Mouse (Mus musculus): ENCODE measurements around the gene Siglece. TPM values are rescaled to one million over a fixed set of nuclear protein-coding genes. Genes with fewer than 3 reads are reported as not detected.
A peak's percentile ranks its signal among the peaks of the same experiment; 100 is the strongest.

The Siglece gene
- total RNA-seq, 1 experiment from 2014 or later: 136 TPM

- peak; percentile 78 for ATAC-seq (ENCODE audit: extremely low read depth, insufficient number of reproducible peaks, low FRiP score, poor library complexity, severe bottlenecking)
These were observed 23.8 kb downstream of the Siglece start for GRCm38 (mm10) chr7:43636194-43636593.

- no peak for ATAC-seq (ENCODE audit: extremely low read depth, insufficient number of reproducible peaks, low FRiP score, poor library complexity, severe bottlenecking)
These were observed 25.5 kb downstream of the Siglece start, which contains the start of gene Ceacam18 for GRCm38 (mm10) chr7:43634500-43634899. Gene Ceacam18 (plus strand): TSS chr7:43634707.

GRCm38 (mm10) chr7:43633940-43634339 is 26.0 kb downstream of the Siglece start:
- no peak for ATAC-seq (ENCODE audit: extremely low read depth, insufficient number of reproducible peaks, low FRiP score, poor library complexity, severe bottlenecking)

- no peak for ATAC-seq (ENCODE audit: extremely low read depth, insufficient number of reproducible peaks, low FRiP score, poor library complexity, severe bottlenecking)
These were observed 34.1 kb downstream of the Siglece start for GRCm38 (mm10) chr7:43625794-43626422.

GRCm38 (mm10) chr7:43625065-43625464 is 34.9 kb downstream of the Siglece start:
- no peak for ATAC-seq (ENCODE audit: extremely low read depth, insufficient number of reproducible peaks, low FRiP score, poor library complexity, severe bottlenecking)

DNA sequence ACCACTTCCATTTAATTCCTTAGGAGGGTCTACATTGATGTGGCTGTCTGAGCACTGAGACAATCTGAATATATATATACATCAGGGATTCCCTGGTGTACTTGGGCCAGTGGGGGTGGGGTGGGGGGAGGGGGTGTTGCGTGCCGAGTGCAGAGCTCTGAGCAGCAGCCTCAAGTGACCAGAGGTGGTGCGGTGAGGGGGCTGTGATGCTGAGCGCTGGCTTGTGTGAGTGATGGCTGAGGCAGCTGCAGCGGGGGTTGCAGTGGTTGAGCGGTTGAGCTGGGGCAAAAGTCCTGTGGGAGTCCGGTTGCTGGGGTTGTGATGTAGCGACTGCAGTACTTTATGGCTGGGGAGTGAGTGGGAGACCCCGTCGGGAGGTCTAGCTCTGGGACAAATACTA is 36.1 kb downstream of the Siglece start:
- ATAC-seq (ENCODE audit: extremely low read depth, insufficient number of reproducible peaks, low FRiP score, poor library complexity, severe bottlenecking): no peak

GRCm38 (mm10) chr7:43622927-43623326 is 37.0 kb downstream of the Siglece start:
- no peak for ATAC-seq (ENCODE audit: extremely low read depth, insufficient number of reproducible peaks, low FRiP score, poor library complexity, severe bottlenecking)

DNA sequence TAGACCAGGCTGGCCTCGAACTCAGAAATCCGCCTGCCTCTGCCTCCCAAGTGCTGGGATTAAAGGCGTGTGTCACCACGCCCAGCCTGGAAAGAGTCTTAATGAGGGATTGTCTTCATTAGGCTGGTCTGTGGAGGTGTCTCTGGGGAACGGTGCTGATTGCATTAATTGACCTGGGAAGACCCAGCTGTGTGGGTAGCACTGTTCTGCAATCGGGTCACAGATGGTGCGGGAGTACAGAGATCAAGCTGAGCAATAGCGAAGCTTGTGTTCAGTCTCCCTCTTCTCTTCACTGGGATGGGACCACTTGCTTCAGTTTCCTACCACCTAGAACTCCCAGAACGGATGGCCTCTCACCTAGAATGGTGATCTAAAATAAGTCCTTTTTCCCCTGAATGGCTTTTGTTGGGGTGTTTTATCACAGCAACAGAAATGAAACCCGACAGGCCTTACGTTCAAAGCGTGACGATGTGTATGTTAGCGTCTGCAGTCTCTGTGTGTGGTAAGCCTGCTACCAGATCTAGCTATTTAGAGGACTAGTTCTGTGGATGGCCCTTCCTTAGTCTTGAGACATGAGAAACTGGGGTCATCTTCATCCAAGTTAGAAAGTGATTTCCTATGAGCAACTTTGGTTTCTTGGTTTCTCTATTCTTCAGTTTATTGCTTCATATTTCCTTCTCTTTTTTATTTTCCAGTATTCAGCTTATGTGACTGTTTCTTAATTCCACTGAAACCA is 46.0 kb downstream of the Siglece start:
- no peak for ATAC-seq (ENCODE audit: extremely low read depth, insufficient number of reproducible peaks, low FRiP score, poor library complexity, severe bottlenecking)

DNA sequence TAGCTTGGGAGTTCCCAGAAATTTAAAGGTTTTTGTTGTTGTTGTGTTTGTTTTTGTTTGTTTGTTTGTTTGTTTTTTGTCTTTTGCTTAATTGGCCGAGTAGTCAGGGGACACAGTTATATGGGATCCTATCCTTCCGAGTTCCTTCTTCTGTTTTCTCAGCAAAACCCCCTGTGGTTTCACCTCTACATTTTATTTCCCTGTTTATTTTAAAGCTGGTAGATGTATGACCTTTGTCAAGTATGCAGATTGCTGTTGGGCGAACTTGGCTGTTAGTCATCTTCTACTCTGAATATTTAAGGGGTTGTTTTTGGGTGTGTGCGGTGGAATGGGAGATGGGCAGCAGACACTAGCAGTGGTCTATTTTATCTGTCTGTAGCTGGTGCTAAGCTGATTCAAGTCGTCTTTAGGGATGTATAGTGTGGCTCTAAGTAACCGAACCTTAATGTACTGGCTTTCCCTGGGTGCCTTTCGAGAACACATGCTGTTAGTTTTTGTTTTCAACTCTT is 51.6 kb downstream of the Siglece start:
- ATAC-seq (ENCODE audit: extremely low read depth, insufficient number of reproducible peaks, low FRiP score, poor library complexity, severe bottlenecking): no peak

- peak; percentile 21; the same call in 1 of the 2 replicates for ATAC-seq (ENCODE audit: extremely low read depth, insufficient number of reproducible peaks, low FRiP score, poor library complexity, severe bottlenecking)
These were observed 52.1 kb downstream of the Siglece start for GRCm38 (mm10) chr7:43607743-43608287.

GRCm38 (mm10) chr7:43606896-43607742 is 52.8 kb downstream of the Siglece start, which contains the start of gene Zfp819:
Gene Zfp819 (plus strand): TSS chr7:43607169.
- ATAC-seq (ENCODE audit: extremely low read depth, insufficient number of reproducible peaks, low FRiP score, poor library complexity, severe bottlenecking): peak; percentile 67; the same call in 1 of the 2 replicates

DNA sequence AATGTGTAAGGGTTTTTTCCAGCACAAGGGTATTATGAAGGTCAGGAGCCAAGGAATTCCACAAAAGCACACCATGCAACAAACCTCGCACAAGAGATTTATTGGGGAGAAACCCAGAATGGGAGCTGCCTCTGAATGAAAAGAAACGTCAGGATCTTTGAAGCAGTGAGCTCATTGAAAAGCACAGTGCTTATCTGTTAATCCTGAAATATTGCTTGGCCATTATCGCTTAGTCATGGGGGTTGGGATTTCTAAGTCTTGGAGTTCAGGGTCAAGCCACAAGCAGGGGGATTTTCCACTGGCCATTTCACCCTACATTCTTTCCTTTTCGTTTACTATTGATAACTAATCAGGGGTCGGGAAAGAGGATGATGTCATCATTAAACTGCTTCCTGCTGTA is 58.1 kb downstream of the Siglece start:
- no peak for ATAC-seq (ENCODE audit: extremely low read depth, insufficient number of reproducible peaks, low FRiP score, poor library complexity, severe bottlenecking)

Other genes starting within 250 kb of the Siglece start
- gene Lim2, start 232.5 kb downstream of the Siglece start, total RNA-seq (2017): not detected in 2 replicates
- gene Nkg7, start 223.1 kb downstream of the Siglece start, total RNA-seq (2017): 10.7 and 13.1 TPM in 2 replicates
- not detected in 2 replicates for gene Cldnd2, start 219.4 kb downstream of the Siglece start, total RNA-seq (2017)
- gene Etfb, start 216.1 kb downstream of the Siglece start, total RNA-seq (2017): 36.3 and 42.4 TPM in 2 replicates
- not detected in 2 replicates for gene Gm45233, start 216.0 kb downstream of the Siglece start, total RNA-seq (2017)
- gene Vsig10l, start 197.0 kb downstream of the Siglece start, total RNA-seq (2017): 11.4 and 17.1 TPM in 2 replicates
- gene Iglon5, start 170.1 kb downstream of the Siglece start, total RNA-seq (2017): not detected in 2 replicates
- gene 4931406B18Rik, start 154.2 kb downstream of the Siglece start, total RNA-seq (2017): 1.9 and 2.1 TPM in 2 replicates
- 246 and 256 TPM in 2 replicates for gene Cd33, start 115.7 kb downstream of the Siglece start, total RNA-seq (2017)
- gene Zfp658, start 97.9 kb downstream of the Siglece start, total RNA-seq (2017): 3.3 and 3.7 TPM in 2 replicates
- gene Zfp719, start 80.6 kb downstream of the Siglece start, total RNA-seq (2017): 9.1 and 9.7 TPM in 2 replicates
- gene Zfp819, start 53.0 kb downstream of the Siglece start, total RNA-seq (2017): 0.23 and 1.6 TPM in 2 replicates
- gene Ceacam18, start 25.5 kb downstream of the Siglece start, total RNA-seq (2017): 1.0 TPM in 1 of 2 replicates, not detected in the other
- 1.9 and 2.8 TPM in 2 replicates for gene Ctu1, start 11.9 kb upstream of the Siglece start, total RNA-seq (2017)
- not detected in 2 replicates for gene Klk14, start 30.3 kb upstream of the Siglece start, total RNA-seq (2017)
- gene Klk13, start 52.4 kb upstream of the Siglece start, total RNA-seq (2017): not detected in 2 replicates
- gene Klk12, start 108.7 kb upstream of the Siglece start, total RNA-seq (2017): not detected in 2 replicates
- gene Klk11, start 114.4 kb upstream of the Siglece start, total RNA-seq (2017): not detected in 2 replicates
- gene Klk10, start 120.9 kb upstream of the Siglece start, total RNA-seq (2017): 0.35 TPM in 1 of 2 replicates, not detected in the other
- gene Klk9, start 131.7 kb upstream of the Siglece start, total RNA-seq (2017): not detected in 2 replicates
- gene Klk8, start 137.4 kb upstream of the Siglece start, total RNA-seq (2017): 4.1 TPM in 2 replicates
- not detected in 2 replicates for gene Klk7, start 151.1 kb upstream of the Siglece start, total RNA-seq (2017)
- gene Klk6, start 164.3 kb upstream of the Siglece start, total RNA-seq (2017): not detected in 2 replicates
- gene Klk5, start 181.8 kb upstream of the Siglece start, total RNA-seq (2017): not detected in 2 replicates
- not detected in 2 replicates for gene Klk4, start 221.0 kb upstream of the Siglece start, total RNA-seq (2017)

Data from neutrophil, adult 5-6 weeks (primary cell).